Mouse (Mus musculus) heart, postnatal 36 days (tissue): ENCODE measurements around the gene Hnrnpk. TPM values are rescaled to one million over a fixed set of nuclear protein-coding genes. Genes with fewer than 3 reads are reported as not detected.
"Not testable (repeated sequence)": the region's sequence is repeated elsewhere in the genome, so short reads cannot be mapped to it uniquely, and the experiment has no call there.

ENCODE experiments used
- DNase-seq, 2 experiments: peaks; one replicate each; pipeline ENCODE4 v3.0.0; 2021 to 2022
- intact Hi-C: fragments of 180-260 bp; cut with DNase I; formaldehyde crosslinking; loops from one replicate; pipeline ENCODE4 v1.15.1; 2025
- total RNA-seq, 2 experiments: library from RNA; stranded (reverse); gene quantifications; 2 replicates each; pipeline ENCODE4 v1.2.3; 2021

Gene Hnrnpk
- 100 to 1,000 TPM; 414 to 472 TPM for total RNA-seq

DNA sequence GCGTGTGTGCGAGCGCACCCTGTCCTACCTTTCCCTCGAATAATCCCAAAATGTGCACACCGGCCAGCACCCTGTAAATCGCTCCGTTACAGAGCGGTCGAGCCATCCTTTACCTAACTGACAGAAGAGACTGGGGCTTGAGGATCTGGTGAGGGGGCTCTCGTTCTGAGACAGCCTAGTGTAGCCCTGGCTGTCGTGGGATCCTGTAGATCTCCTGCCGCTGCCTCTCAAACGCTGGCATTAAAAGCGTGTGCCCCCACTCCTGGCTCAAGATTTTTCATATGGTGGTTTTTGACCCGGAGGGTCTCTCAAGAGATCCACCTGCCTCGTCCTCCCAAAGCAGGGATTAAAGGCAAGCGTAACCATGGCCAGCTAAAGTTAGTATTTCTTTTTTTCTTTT, at the start of gene Hnrnpk:
Gene Hnrnpk (minus strand): TSS at position 101 of the 400 bp plus-strand sequence.
- intact Hi-C loops: loop anchor here (5.0 kb wide), 2 partner anchors 46 to 276 kb away; partner anchors contain the start of genes Hnrnpa0 and Kif27

DNA sequence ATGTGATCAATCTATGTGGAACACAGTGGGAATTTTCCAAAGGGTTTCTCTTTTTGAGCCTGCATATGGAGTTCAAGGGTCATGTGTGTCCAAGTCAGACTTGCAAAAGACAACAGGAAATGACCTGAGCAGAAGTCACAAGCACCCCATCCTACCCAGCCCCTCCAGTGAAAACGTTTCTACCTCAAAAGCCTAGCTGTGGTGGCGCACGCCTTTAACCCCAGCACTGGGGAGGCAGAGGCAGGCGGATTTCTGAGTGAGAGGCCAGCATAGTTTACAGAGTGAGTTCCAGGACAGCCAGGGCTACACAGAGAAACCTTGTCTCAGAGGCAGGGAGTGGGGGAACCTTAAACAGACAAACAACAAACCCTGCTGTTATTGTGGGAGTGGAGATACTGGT, 49.1 kb upstream of the Hnrnpk start:
- DNase-seq: no peak
- intact Hi-C loops: no loop called here

More for the DNA sequence above, at the start of gene Hnrnpk:
- not testable (repeated sequence) for DNase-seq

DNA sequence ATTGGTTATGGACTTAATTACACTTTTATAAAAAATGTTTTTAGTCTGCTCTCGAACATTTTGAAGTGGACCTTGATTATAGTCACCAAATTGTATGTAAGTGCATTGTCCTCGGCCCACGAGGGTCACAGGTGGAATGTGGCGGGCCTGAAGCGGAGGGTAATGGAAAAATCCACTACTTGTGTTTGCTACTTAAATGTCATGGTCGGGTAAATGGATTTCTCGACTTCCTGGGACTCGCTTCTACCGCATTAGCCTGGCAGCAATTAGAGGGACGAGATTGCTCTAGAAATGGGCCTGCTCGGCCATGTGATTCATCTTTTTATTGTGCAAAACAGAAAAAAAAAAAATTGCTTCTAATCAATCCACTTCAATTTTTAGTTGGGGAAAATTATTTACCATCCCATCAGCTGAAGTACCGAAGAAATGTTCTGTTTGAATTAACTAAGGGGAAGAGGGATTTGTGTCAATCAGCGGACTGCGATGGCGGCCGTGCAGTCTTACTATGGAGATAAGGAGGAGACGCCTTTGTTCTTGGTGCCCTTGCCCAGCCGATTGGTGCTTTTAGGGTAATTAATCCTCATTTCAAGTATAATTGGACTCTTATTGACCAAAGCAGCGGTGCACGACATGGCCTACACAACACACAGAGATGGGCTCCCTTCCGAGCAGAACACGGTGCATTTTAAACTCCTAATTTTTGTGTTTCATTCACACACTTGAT, 47.5 kb upstream of the Hnrnpk start:
- no peak for DNase-seq

GRCm38 (mm10) chr13:58446541-58446940, 43.4 kb upstream of the Hnrnpk start:
- no peak for DNase-seq
- intact Hi-C loops: no loop called here

More for the DNA sequence above, 47.5 kb upstream of the Hnrnpk start:
- intact Hi-C loops: no loop called here

DNA sequence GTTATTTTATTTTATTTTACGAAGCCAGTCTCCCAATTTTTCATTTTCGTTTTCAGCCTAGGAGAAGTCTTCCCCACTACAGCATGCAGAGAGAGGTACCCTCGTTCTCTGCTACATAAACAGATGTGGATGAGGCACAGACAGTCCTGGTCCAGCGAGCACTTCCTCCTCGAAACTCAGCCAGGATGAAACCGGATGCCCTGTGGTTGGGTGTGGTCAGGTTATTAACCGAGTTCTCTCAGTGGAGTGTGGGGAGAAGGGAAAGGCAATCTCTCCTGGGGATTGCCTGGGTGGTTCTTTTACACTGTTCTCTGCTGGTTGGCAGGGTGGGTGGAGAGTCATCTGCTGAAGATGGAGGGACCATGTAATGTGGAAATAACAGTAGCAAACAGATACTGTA, 40.6 kb upstream of the Hnrnpk start:
- intact Hi-C loops: no loop called here
- peak in 1 of 2 experiments; percentile 12 for DNase-seq

DNA sequence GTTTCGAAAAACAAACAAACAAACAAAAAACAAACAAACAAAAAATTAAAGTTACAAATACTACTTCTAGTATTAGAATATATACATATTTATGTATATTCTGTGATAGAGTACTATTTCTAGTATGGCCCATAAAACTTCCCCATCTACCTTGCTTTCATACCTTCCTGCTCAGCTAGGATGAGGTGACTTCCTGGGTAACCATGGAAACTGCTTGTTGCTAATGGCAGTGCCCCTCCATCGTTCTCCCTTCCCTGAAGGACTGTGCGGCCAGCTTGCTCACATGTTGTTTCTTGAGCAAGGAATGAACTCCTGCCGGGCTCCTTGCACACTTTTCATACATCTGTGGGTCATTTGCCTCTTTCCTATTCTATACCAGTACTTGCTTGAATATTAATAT, 40.2 kb upstream of the Hnrnpk start:
- DNase-seq: no peak
- intact Hi-C loops: no loop called here

- intact Hi-C loops: no loop called here
- DNase-seq: no peak
Observed at GRCm38 (mm10) chr13:58439716-58440115, 36.6 kb upstream of the Hnrnpk start.

DNA sequence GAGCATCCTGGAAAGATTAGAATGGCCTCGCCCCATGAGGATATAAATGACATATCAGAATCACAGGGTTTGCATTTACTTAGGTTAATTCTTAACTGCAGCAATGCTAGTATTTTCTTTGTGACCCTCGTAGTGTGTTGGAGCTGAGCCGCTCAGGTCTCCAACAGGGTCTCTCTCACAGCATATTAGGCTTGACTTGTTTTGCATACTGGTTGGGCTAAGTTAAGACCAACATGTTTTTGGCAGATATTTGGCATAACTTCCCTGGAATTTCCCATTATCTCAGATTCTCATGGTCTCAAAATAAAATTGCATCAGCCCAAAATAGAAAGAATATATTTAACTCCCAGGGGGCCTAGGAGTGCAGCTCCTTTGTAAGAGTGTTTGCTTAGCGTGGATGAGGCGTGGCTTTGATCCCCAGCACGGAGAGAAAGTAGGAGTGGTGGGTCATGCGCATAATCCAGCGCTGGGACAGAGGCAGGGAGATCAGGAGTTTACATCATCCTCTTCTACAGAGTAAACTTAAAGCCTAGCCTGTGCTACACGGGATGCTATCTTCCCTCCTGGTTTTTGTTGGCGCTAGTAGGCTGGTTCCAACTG, 20.0 kb upstream of the Hnrnpk start:
- intact Hi-C loops: no loop called here
- peak in 1 of 2 experiments; percentile 13 for DNase-seq

DNA sequence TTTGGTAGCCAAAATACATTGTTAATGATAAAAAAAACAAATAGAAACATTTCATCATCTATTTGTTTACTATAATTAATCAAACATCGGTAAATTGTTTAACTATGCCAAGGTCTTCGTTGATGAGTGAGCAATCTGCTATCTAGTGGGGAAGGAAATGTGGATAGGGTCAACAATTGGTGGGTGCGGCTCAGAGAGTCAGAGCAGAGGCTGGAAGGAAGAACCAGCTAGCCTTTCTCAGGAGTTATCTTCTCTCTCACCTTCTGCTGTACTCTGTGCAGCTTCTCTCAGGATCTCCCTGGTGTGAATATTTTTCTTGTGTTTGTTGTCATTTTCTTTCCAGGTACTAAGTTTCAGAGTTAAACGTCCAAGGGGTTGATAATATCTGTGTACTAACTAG, 19.1 kb upstream of the Hnrnpk start:
- intact Hi-C loops: no loop called here
- no peak for DNase-seq

GRCm38 (mm10) chr13:58421026-58421425, 17.9 kb upstream of the Hnrnpk start:
- intact Hi-C loops: no loop called here

GRCm38 (mm10) chr13:58419266-58419665, 16.1 kb upstream of the Hnrnpk start:
- intact Hi-C loops: no loop called here
- DNase-seq: no peak

More at GRCm38 (mm10) chr13:58421026-58421425, 17.9 kb upstream of the Hnrnpk start:
- no peak for DNase-seq

DNA sequence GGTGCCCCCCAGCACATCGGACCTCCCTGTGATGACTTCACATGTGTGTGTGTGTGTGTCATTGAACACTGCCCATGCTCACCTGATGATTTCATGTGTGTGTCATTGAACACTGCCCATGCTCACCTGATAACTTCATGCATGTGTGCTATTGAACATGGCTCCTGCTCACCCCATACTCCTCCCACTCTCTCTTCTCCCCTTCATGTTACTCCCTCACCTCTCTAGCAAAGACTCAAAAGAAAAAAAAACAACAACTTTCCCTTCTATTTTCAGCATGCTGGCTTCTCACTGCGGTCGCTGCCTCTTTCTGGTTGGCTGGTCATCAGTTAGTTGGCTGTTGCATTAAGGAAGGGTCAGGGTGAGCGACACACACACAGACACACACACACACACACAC, 15.5 kb upstream of the Hnrnpk start:
- no peak for DNase-seq
- intact Hi-C loops: no loop called here

DNA sequence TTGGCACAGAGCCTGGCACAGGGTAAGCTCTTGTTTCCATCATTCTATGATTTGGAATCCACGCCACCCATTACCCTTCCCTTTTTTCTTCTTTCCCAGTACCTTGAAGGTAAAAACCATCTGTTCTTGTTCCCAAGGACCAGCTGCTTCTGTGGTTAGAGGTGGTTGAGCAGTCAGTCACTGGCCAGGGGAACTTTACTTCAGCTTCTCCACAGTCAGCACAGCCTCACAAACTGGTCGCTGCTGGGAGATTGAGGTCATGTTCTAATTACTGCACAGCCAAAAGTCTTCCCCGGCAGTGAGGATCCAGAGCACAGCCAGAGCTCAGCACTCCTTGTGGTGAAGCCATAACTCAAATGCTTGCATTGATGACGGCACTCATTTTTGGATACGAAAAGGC, 12.7 kb upstream of the Hnrnpk start:
- intact Hi-C loops: no loop called here
- no peak for DNase-seq

- intact Hi-C loops: no loop called here
- DNase-seq: no peak
Observed at GRCm38 (mm10) chr13:58415374-58415773, 12.2 kb upstream of the Hnrnpk start.

GRCm38 (mm10) chr13:58411073-58411472, 7.9 kb upstream of the Hnrnpk start:
- DNase-seq: no peak

DNA sequence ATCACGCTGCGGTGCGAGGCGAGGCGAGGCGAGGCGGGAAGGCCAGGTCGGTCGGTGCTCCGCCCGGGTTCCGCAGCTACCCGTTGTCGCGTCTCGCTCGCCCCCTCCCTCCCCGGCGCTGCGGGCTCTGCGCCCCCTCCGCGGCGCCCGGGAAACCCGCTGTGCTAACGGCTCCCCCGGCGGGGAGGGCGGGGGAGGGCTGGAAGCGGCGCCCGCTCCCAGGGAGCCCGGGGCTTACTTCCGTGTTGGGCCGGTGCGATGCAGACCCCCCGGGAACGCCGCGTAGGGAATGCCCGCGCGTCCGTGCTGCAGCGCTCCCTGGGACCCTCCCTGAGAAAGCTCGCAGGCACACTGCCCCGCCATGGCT, 416 bp downstream of the Hnrnpk start:
- DNase-seq: no peak
- intact Hi-C loops: loop anchor here (5.0 kb wide), 2 partner anchors 45 to 275 kb away; partner anchors contain the start of genes Hnrnpa0 and Kif27

More at GRCm38 (mm10) chr13:58411073-58411472, 7.9 kb upstream of the Hnrnpk start:
- intact Hi-C loops: no loop called here

DNA sequence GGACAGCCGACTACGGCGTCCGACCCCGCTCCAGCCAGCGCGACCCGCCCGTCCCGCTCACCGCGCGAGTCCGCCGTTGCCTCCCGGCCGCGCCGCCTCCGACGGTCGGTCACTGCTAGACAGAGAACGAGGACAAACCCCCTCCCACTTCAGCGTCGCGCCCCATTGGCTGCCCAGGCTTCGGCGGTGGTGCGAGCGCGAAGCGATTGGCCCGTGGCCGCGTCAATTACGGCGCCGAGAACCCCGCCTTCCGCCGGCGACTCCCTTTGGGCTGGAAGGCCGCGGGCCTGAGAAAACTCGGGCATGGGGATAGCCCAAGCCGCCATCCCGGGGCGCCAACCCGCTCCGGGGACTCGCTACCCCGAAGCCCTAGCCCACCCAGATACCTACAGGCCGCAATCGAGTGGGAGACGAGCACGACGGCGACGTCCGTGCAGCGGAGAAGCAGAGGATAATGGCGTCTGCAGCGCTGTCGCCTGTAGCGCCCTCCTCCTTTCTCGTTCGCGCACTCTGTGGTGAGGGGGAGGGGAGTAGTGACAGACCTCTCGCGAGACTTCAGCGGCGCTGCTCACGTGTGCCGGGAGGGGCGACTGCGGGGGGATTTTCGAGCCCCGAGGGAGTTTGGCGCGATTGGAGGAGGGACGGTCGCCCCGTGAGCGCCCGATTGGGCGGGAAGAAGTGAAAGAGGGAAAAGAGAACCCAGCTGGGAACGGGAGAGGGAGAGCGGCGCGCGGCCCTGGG, 970 bp downstream of the Hnrnpk start, which contains the start of gene Rmi1:
Gene Rmi1 (plus strand): TSS at position 246 of the 741 bp plus-strand sequence.
- DNase-seq: peak; percentile 99 to 100
- intact Hi-C loops: loop anchor here (5.0 kb wide), 2 partner anchors 45 to 275 kb away; partner anchors contain the start of genes Hnrnpa0 and Kif27

- intact Hi-C loops: loop anchor here (1.0 to 5.0 kb wide), 4 partner anchors 17 to 274 kb away; partner anchors contain the start of genes 2210016F16Rik, Hnrnpa0 and Kif27
Observed at GRCm38 (mm10) chr13:58401135-58402002, 1.8 kb downstream of the Hnrnpk start.

DNA sequence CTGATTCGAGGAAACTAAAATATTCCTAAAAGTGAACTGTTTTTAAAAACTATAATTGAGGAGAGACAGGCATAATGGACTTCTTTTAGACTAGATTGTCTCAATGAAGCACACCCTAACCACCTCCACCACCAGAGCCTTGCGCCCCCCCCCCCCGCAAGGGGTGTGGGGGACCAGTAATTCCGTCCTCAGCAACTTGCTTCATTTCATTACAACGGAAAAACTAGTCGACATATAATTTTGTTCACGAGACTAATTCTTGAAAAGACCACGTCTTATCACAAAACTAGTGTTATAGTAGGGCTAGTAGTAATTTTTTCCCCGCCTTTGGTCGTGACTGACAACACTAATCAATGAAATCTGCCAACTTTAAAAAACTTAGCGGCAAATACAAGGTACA, 2.6 kb downstream of the Hnrnpk start:
- intact Hi-C loops: loop anchor here (2.0 to 5.0 kb wide), 3 partner anchors 16 to 273 kb away; partner anchors contain the start of genes 2210016F16Rik, Hnrnpa0 and Kif27

More at GRCm38 (mm10) chr13:58401135-58402002, 1.8 kb downstream of the Hnrnpk start:
- DNase-seq: peak; percentile 71 to 74

DNA sequence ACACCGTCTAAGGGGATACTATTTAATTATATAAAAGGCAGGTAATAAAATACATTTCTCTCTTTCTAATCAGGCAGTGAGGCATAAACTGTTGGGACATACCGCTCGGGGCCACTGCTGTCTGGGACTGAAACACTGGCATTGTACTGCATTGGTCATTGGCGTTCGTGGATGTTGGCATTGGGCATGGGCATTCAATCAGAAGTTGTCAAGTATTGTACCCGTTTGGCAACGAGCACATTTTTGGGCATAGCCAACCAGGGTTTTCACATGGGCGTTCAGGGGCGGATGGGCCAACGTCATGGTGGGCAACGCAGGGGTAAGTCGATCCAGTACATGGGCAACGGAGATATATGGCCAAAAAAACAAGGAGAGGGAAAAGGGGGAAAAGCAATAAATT, 5.5 kb downstream of the Hnrnpk start:
- intact Hi-C loops: no loop called here

More for the DNA sequence above, 2.6 kb downstream of the Hnrnpk start:
- no peak for DNase-seq

More for the DNA sequence above, 5.5 kb downstream of the Hnrnpk start:
- DNase-seq: no peak
